Mouse (Mus musculus): Measurements from ENCODE around the gene Bmt2.

DNA sequence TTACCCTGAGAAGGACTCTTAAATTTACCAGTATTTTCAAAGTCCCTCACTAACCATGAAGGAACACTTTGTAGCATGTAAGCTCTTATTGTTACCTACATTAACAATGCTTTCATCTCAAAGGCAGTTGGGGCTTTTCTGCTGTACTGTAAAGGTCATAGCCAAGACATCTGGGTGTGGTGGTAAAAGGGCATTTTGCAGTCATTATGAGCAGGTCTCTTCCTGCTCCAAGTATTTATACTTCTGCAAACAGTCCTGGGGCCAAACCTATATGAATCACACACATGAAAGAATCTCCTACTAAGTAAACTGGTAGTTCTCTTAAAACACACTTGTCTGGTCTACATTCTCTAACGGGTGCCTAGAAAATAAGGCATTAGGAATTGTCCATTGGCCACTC lies 95.7 kb downstream of the Bmt2 start:
- TF ChIP-seq CTCF (IDR thresholded peaks at IDR 0.05; ENCODE audit: low read depth, low read length) (no peak), GATA1 (IDR thresholded peaks at IDR 0.05; ENCODE audit: borderline replicate concordance, low read length) (no peak)
